Mouse (Mus musculus) heart, embryonic 12.5 days (tissue): ENCODE data around the gene Gpsm3. TPM values are rescaled to one million over a fixed set of nuclear protein-coding genes. Genes with fewer than 3 reads are reported as not detected.

ENCODE experiments used
- ATAC-seq: fragments of 200-750 bp; cut with Nextera tagmentation; 2 replicates; pipeline ENCODE4 v1.8.0; 2017; ENCODE audit warnings: moderate TSS enrichment, moderate library complexity; ENCODE audit not compliant: insufficient number of reproducible peaks, low FRiP score
- H3K27ac ChIP-seq: fragments of 300-500 bp; sonication (generic); 2 replicates; pipeline ENCODE4 v1.5.1; 2016; ENCODE audit warnings: mild to moderate bottlenecking, moderate library complexity; ENCODE audit not compliant: poor library complexity, severe bottlenecking
- H3K27me3 ChIP-seq: fragments of 300-500 bp; sonication (generic); replicated peaks from 2 replicates; pipeline ENCODE4 v1.6.1; 2016; ENCODE audit warnings: mild to moderate bottlenecking, moderate library complexity
- H3K36me3 ChIP-seq: fragments of 300-500 bp; sonication (generic); 2 replicates; pipeline ENCODE4 v1.6.1; 2016; ENCODE audit warnings: mild to moderate bottlenecking, moderate library complexity
- H3K4me1 ChIP-seq: fragments of 300-500 bp; sonication (generic); replicated peaks from 2 replicates; pipeline ENCODE4 v1.6.1; 2016; ENCODE audit warnings: mild to moderate bottlenecking
- H3K4me2 ChIP-seq: fragments of 300-500 bp; sonication (generic); 2 replicates; pipeline ENCODE4 v1.6.1; 2016; ENCODE audit warnings: mild to moderate bottlenecking, moderate library complexity
- H3K4me3 ChIP-seq: fragments of 300-500 bp; sonication (generic); 2 replicates; pipeline ENCODE4 v1.5.1; 2016; ENCODE audit warnings: mild to moderate bottlenecking
- H3K9ac ChIP-seq: fragments of 300-500 bp; sonication (generic); 2 replicates; pipeline ENCODE4 v1.6.1; 2016; ENCODE audit warnings: mild to moderate bottlenecking, moderate library complexity
- H3K9me3 ChIP-seq: fragments of 300-500 bp; sonication (generic); replicated peaks from 2 replicates; pipeline ENCODE4 v1.6.1; 2016; ENCODE audit warnings: mild to moderate bottlenecking, moderate library complexity
- WGBS: fragments of 180-500 bp; shearing (Covaris S2); methylation state at CpG from one replicate; pipeline ENCODE4 v1.1.7; 2016; 5-methylcytosine and 5-hydroxymethylcytosine counted together
- polyA plus RNA-seq: library from polyadenylated mRNA; unstranded; fragments of >200 nt; fragmentation: Nextera tagmentation; extraction: Ambion mirVana; gene quantifications from 2 replicates; pipeline ENCODE4 v1.2.1, GENCODE M21; 2016

The Gpsm3 gene
- polyA plus RNA-seq, 1 experiment from 2014 or later: 4.6 TPM

DNA sequence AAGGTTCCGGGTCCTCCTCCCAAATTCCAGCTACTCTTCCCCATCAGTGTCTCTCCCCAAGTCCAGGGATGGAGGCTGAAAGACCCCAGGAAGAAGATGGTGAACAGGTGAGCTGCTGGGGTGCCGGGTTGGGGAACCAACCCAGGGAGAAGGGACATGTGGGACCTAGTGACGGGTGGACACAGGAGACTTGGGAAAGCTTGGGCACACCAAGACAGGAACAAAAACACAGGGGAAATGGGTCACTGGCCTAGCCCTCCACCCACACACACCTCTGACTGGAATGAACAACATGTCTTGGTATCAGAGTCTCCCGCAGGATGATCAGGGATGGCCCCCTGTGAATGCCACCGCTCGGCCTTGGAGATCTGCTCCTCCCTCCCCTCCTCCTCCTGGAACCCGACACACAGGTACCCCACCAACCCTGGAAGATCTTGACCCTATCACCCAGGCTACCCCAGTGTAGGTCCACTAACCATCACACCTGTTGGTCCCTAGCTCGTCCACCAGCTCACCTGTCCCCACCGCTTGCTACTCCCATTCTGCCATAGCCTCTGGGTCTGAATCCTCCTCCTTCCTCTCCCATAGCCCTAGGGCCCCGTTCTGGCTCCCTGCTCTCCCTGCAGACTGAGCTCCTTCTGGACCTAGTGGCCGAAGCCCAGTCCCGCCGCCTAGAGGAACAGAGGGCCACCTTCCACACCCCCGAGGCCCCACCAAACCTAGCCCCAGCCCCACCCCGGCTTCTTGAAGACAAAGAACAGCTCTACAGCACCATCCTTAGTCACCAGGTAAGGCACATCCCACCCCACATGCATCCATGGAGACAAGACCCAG is 765 bp downstream of the Gpsm3 start:
- Histone ChIP-seq H3K9ac (peak overlapping the region; percentile 98; the same call in 1 of the 2 replicates), H3K9me3 (no peaks in the 10 kb centered on the region), H3K27me3 (no peaks in the 10 kb centered on the region), H3K27ac (peak overlapping the region; percentile 97), H3K4me1 (peaks cover 70% of the 10 kb centered on the region), H3K4me3 (peak overlapping the region; percentile 14; the same call in 1 of the 2 replicates), H3K4me2 (peak overlapping the region; percentile 76), H3K36me3 (peaks cover 18% of the 10 kb centered on the region)
- no peak for ATAC-seq
- WGBS: 57% methylated on average over 15 of the region's 15 CpGs

DNA sequence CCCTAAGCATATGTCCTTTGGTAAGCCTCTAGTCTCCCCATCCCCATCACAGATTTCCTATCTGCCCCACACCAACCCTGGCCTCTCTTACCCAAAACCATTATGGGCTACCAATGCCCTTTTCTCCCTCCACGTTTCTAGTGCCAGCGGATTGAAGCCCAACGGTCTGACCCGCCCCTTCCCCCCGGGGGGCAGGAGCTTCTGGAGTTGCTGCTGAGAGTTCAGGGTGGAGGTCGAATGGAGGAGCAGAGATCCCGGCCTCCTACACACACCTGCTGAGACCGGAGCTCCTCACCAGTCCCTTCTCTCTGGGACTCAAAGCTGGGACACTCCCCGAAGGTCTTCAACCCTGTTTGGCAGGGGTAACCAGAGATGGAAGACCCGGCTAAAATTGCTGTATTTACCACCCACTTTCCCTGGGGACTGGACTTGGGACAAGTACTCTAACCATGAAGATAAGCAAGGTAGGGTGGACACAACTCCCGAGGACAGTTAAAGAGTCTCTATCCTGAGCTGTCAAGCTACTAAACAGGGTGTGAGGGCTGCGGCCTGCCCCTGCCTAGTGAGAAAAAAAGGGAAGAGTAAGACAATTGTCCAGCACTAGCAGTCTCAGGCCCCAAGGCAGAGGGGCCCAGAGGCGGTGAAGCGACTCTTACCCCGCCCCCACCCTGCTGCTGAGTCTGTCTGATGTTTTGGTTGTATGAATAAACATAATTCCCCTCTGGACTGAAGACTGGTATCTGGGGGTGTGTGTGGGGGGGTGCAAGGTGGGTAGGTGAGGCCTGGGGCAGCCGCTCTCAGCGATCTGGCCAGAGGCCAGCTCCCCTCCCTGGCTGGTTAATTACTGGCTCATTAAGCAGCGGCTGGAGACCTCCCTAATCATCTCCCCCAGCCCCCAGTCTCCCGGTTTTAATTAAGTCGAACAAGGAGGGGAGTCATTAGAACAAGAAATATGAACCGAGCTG is 1.7 kb downstream of the Gpsm3 start, which contains the start of gene Pbx2:
Pbx2 (plus strand) TSS at position 238 of the 965 bp plus-strand sequence.
- peak within 1 kb of the TSS; percentile 97 for H3K27ac ChIP-seq
- peaks cover 68% of the 10 kb centered on the region for H3K4me1 ChIP-seq
- peaks cover 27% of the 10 kb centered on the region for H3K36me3 ChIP-seq
- H3K9ac ChIP-seq: peak within 1 kb of the TSS; percentile 98
- H3K4me2 ChIP-seq: peak within 1 kb of the TSS; percentile 76
- peak within 1 kb of the TSS; percentile 83 for H3K4me3 ChIP-seq
- 5% methylated on average over 21 of the region's 21 CpGs for WGBS
- no peaks in the 10 kb centered on the region for H3K27me3 ChIP-seq
- H3K9me3 ChIP-seq: no peaks in the 10 kb centered on the region
- peak; percentile 3; the same call in 1 of the 2 replicates for ATAC-seq

DNA sequence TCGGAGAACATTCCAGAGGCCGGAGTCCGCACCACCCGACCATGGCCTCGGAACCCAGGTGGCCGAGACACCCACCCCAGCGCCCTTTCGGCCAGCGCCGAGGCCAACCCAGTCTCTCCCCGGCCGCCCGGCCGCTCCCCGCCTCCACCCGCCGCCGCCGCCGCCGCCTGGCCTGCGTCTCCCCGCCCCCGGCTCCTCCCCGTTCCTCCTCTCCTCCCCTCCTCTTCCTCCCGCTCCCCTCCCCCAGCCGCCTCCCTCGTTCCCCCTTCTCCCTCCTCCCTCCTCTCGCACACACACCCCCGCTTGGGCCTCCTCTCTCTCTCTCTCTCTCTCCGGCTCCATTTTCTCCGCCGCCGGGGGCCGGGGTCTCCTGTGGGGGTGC is 2.4 kb downstream of the Gpsm3 start:
- Histone ChIP-seq H3K27me3 (no peaks in the 10 kb centered on the region), H3K4me3 (peak overlapping the region; percentile 83), H3K4me1 (peaks cover 70% of the 10 kb centered on the region), H3K9ac (peak overlapping the region; percentile 98), H3K27ac (peak overlapping the region; percentile 97), H3K36me3 (peaks cover 27% of the 10 kb centered on the region), H3K4me2 (peak overlapping the region; percentile 76), H3K9me3 (no peaks in the 10 kb centered on the region)
- 2% methylated on average over 21 of the region's 35 CpGs for WGBS
- ATAC-seq: peak; percentile 76

DNA sequence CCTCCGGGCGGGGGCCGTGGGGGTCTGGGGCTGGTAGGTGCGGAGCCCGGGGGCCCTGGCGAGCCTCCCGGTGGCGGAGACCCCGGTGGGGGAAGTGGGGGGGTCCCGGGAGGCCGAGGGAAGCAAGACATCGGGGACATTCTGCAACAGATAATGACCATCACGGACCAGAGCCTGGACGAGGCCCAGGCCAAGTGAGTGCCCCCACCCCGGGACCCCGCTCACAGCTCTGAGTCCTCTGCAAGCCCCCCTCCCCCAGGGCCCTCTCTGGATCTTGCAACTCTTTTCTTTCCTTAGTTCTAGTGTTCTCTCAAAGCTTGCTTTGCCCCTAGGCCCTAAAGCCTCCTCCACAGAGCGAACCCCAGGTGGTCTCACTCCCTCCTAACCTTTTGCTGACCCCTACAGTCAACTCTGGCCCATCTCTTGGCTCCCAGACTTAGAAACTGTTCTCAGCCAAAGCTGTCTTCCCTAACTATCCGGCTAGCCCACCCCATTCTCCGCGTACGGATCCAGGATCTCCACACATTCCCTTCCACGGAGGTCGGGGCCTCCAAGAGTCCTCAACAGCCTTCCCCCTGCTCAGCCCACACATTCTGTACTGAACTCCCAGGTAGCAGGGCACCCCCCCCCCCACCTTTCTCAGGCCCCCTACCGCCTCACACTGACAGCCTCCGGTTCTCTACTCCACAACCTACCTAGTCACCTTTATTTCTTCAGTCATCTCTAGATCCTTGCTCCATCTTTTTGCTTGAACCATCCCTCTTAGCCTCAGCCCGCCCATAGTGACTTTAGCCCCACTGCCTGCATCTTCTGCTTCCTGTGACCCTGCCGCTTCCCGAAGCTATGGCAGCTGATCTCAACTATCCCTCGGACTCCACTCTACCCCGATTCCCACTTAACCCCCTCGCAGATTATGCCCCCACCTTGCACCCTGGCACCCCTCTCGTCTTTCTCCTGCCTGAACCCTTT is 3.3 kb downstream of the Gpsm3 start:
- peak; percentile 1; the same call in 1 of the 2 replicates for ATAC-seq

DNA sequence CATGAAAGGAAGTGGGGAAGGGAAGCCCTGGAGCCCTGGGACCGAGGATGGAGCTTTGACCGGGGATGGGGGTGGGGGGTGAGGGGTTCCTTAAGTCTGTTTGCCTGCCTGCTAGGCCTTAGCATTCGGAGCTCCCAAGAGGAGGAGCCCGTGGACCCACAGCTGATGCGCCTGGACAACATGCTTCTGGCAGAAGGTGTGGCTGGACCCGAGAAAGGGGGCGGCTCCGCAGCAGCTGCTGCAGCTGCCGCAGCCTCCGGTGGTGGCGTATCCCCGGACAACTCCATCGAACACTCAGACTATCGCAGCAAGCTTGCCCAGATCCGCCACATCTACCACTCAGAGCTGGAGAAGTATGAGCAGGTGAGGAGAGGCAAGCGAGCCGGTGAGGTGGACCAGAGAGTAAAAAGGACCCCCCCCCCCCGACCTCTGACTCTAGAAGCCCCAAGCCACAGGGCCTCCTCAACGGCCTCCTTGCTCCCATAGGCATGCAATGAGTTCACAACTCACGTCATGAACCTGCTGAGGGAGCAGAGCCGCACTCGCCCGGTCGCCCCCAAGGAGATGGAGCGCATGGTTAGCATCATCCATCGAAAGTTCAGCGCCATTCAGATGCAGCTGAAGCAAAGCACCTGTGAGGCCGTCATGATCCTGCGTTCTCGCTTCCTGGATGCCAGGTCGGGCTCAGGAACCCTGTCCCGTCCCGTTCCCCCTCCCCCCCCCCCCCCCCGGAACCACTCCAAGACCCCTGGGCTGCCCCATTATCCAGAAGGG is 4.3 kb downstream of the Gpsm3 start:
- H3K4me3 ChIP-seq: peak overlapping the region; percentile 83
- no peak overlapping the region for H3K27ac ChIP-seq
- peak overlapping the region; percentile 98 for H3K9ac ChIP-seq
- H3K9me3 ChIP-seq: no peaks in the 10 kb centered on the region
- 59% methylated on average over 34 of the region's 34 CpGs for WGBS
- ATAC-seq: no peak
- peaks cover 77% of the 10 kb centered on the region for H3K4me1 ChIP-seq
- peaks cover 27% of the 10 kb centered on the region for H3K36me3 ChIP-seq
- peak overlapping the region; percentile 76 for H3K4me2 ChIP-seq
- H3K27me3 ChIP-seq: no peaks in the 10 kb centered on the region

More for the DNA sequence above, 3.3 kb downstream of the Gpsm3 start:
- H3K27me3 ChIP-seq: no peaks in the 10 kb centered on the region
- peak overlapping the region; percentile 76 for H3K4me2 ChIP-seq
- peaks cover 27% of the 10 kb centered on the region for H3K36me3 ChIP-seq
- peak overlapping the region; percentile 98 for H3K9ac ChIP-seq
- H3K27ac ChIP-seq: peak overlapping the region; percentile 97
- H3K4me1 ChIP-seq: peaks cover 77% of the 10 kb centered on the region
- H3K4me3 ChIP-seq: peak overlapping the region; percentile 83
- 3% methylated on average over 30 of the region's 32 CpGs for WGBS
- no peaks in the 10 kb centered on the region for H3K9me3 ChIP-seq

DNA sequence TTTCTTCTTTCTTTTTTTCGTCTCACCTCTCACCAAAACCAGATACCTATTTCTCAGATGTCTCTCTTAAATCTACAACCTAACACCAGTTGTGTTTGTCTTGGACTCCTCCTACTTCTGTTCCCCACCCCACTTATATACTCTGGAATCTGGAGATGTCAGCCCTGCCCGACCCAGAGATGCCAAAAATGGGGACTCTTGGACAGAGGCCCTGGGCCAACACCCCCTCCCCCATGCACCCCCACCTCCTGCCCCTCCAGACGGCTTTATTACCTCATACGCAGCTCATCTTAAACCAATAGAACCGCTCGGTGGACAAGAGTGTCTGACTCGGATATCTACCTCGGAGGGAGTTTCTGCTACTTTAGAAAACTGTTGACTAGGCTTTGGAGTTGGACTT is 6.5 kb downstream of the Gpsm3 start:
- H3K4me3 ChIP-seq: no peak overlapping the region
- H3K27me3 ChIP-seq: no peaks in the 10 kb centered on the region
- H3K9ac ChIP-seq: no peak overlapping the region
- no peak for ATAC-seq
- WGBS: 69% methylated on average over 8 of the region's 8 CpGs
- peaks cover 61% of the 10 kb centered on the region for H3K4me1 ChIP-seq
- H3K9me3 ChIP-seq: no peaks in the 10 kb centered on the region
- H3K27ac ChIP-seq: no peak overlapping the region
- H3K36me3 ChIP-seq: peaks cover 41% of the 10 kb centered on the region
- H3K4me2 ChIP-seq: no peak overlapping the region

DNA sequence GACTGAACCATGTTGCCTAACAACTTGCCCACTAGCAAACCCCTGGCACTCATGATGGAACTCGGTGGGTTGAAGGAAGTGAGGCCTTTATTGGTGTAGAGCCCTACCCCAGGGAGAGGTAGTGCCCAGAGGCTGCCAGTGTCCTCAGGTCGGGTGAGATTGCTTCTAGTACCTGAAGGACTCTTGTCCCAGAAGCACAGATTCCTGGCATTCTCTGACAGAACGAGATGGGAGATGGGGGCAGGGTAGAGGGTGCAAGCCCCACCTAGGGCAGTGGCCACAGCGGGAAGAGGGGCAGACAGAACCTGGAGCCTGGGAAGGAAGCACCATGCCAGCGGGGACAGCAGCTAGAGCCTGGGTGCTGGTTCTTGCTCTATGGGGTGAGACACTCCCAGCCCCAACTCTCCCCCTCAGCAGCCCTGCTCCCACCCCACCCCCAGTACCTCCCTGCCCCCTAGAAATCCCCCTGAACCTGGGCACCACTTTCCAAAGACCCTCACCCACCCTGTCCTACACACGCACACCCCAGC is 8.0 kb downstream of the Gpsm3 start, which contains the start of gene Ager:
Ager (plus strand) TSS at position 297 of the 530 bp plus-strand sequence.
- H3K9me3 ChIP-seq: no peaks in the 10 kb centered on the region
- H3K4me2 ChIP-seq: peak within 1 kb of the TSS; percentile 43
- H3K4me3 ChIP-seq: no peak within 1 kb of the TSS
- H3K9ac ChIP-seq: peak within 1 kb of the TSS; percentile 55
- peak within 1 kb of the TSS; percentile 24; the same call in 1 of the 2 replicates for H3K27ac ChIP-seq
- 15% methylated on average over 6 of the region's 6 CpGs for WGBS
- peaks cover 63% of the 10 kb centered on the region for H3K4me1 ChIP-seq
- ATAC-seq: no peak
- H3K36me3 ChIP-seq: peaks cover 50% of the 10 kb centered on the region
- H3K27me3 ChIP-seq: no peaks in the 10 kb centered on the region

DNA sequence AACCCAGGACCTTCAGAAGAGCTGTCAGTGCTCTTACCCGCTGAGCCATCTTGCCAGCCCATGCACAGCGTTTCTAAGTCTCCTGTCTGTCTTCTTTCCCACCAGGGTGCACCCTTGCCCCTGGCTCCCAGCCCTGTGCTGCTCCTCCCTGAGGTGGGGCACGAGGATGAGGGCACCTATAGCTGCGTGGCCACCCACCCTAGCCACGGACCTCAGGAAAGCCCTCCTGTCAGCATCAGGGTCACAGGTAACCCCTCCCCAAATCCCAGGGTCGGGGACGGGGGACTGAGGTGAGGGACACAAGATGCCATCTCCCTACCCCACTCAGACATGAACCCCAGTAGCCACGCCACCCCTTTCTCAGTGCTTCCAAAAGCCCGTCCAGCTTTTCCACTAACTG is 10.3 kb downstream of the Gpsm3 start:
- Histone ChIP-seq H3K27me3 (no peaks in the 10 kb centered on the region), H3K27ac (no peak overlapping the region), H3K9ac (0 out of 2 replicates have a peak overlapping the region, but pooled peaks have one; percentile 10), H3K36me3 (peaks cover 36% of the 10 kb centered on the region), H3K9me3 (no peaks in the 10 kb centered on the region), H3K4me1 (peaks cover 51% of the 10 kb centered on the region), H3K4me2 (no peak overlapping the region), H3K4me3 (no peak overlapping the region)
- ATAC-seq: no peak
- WGBS: 77% methylated on average over 9 of the region's 9 CpGs

DNA sequence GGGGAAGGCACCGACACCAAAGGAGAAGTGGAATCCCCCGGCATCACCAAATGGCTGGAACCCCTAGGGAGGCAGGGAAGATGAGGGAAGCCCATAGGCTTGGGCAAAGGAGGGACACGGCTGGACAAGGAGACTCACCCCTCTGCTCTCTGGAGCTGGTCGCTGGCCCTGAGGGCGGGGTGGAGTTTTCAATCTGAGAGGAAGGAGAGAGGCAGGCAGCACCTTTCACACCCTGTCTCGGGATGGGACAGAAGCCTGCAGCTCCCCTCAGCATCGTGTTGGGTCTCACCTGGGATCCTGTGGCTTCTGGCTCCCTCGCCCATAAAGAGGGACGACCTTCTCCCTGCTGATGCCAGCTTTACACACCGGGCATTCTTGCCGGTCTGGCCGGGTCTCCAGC is 12.2 kb downstream of the Gpsm3 start:
- ATAC-seq: no peak
- peak overlapping the region; percentile 86 for H3K4me2 ChIP-seq
- peak overlapping the region; percentile 62; the same call in 1 of the 2 replicates for H3K4me3 ChIP-seq
- no peaks in the 10 kb centered on the region for H3K27me3 ChIP-seq
- H3K4me1 ChIP-seq: peaks cover 48% of the 10 kb centered on the region
- H3K36me3 ChIP-seq: peaks cover 22% of the 10 kb centered on the region
- H3K9ac ChIP-seq: 0 out of 2 replicates have a peak overlapping the region, but pooled peaks have one; percentile 80
- H3K27ac ChIP-seq: no peak overlapping the region
- H3K9me3 ChIP-seq: no peaks in the 10 kb centered on the region
- WGBS: 82% methylated on average over 12 of the region's 12 CpGs
